Comparison of ENCODE assay signal across 24 mouse cellular contexts in genomic region chr11:26907099-26907498, GRCm38 (mm10).
A peak's percentile ranks its signal among the peaks of the same experiment; 100 is the strongest.
DNase-seq lines count a peak whose midpoint lies in the region; ATAC-seq and TF ChIP-seq lines count a peak whose summit lies in the region.
"Had no signal": no experiment of that assay in that cellular context is flagged by ENCODE, and none has a peak within 500 bp of the region (broad histone marks: within the 10 kb centered on the region; RNA-seq: fewer than 3 reads in every experiment).

No protein-coding gene starts in this region.

- H3K4me2 ChIP-seq in forebrain, embryonic 14.5 days (ENCODE audit: low read length), result no peak overlapping the region
- H3K4me2 ChIP-seq in forebrain, postnatal 0 days (ENCODE audit: low read depth), result no peak overlapping the region
- no peak overlapping the region for H3K4me2 ChIP-seq in forebrain, embryonic 13.5 days
- H3K4me2 ChIP-seq in lung, postnatal 0 days (replicated peaks; ENCODE audit: low read depth, low read length), result no peak overlapping the region

- H3K4me3 ChIP-seq in forebrain, embryonic 14.5 days (ENCODE audit: low read depth, low read length), result no peak overlapping the region
- H3K4me3 ChIP-seq in forebrain, embryonic 10.5 days, result no peak overlapping the region
- H3K4me3 ChIP-seq in forebrain, postnatal 0 days (ENCODE audit: low read depth, low read length), result no peak overlapping the region
- H3K4me3 ChIP-seq in forebrain, embryonic 13.5 days, result no peak overlapping the region
- H3K4me3 ChIP-seq in lung, postnatal 0 days (ENCODE audit: low read depth, low read length), result no peak overlapping the region

- H3K36me3 ChIP-seq in forebrain, embryonic 14.5 days (ENCODE audit: control insufficient read depth, insufficient read depth, low read length), result no peaks in the 10 kb centered on the region
- no peaks in the 10 kb centered on the region for H3K36me3 ChIP-seq in forebrain, embryonic 10.5 days (replicated peaks)
- no peaks in the 10 kb centered on the region for H3K36me3 ChIP-seq in forebrain, postnatal 0 days (ENCODE audit: insufficient read depth)
- no peaks in the 10 kb centered on the region for H3K36me3 ChIP-seq in forebrain, embryonic 13.5 days (ENCODE audit: poor library complexity, severe bottlenecking)
- no peaks in the 10 kb centered on the region for H3K36me3 ChIP-seq in lung, postnatal 0 days (ENCODE audit: insufficient read depth, low read length)
- H3K36me3 ChIP-seq: G1E had no signal

- TF ChIP-seq CTCF in forebrain, postnatal 0 days (IDR thresholded peaks at IDR 0.05; ENCODE audit: low read depth), result no peak
- TF ChIP-seq CTCF in brain, embryonic 14.5 days (IDR thresholded peaks at IDR 0.05; ENCODE audit: borderline replicate concordance, extremely low read depth, insufficient read depth, insufficient read length), result no peak
- TF ChIP-seq CTCF in lung, postnatal 0 days (IDR thresholded peaks at IDR 0.05), result no peak

- no peak overlapping the region for H3K27ac ChIP-seq in forebrain, embryonic 14.5 days (ENCODE audit: low read depth, low read length)
- H3K27ac ChIP-seq in forebrain, embryonic 10.5 days, result no peak overlapping the region
- H3K27ac ChIP-seq in forebrain, postnatal 0 days (ENCODE audit: low read depth, low read length), result no peak overlapping the region
- H3K27ac ChIP-seq in forebrain, embryonic 13.5 days, result no peak overlapping the region
- H3K27ac ChIP-seq in lung, postnatal 0 days (ENCODE audit: low read length), result no peak overlapping the region

- TF ChIP-seq POLR2A in brain, embryonic 14.5 days (IDR thresholded peaks at IDR 0.05; ENCODE audit: borderline replicate concordance, extremely low read depth, insufficient read depth, insufficient read length, poor library complexity, severe bottlenecking), result no peak

- no peaks in the 10 kb centered on the region for H3K4me1 ChIP-seq in forebrain, embryonic 14.5 days (ENCODE audit: control insufficient read depth, insufficient read depth, low read length)
- no peaks in the 10 kb centered on the region for H3K4me1 ChIP-seq in forebrain, embryonic 10.5 days
- no peaks in the 10 kb centered on the region for H3K4me1 ChIP-seq in forebrain, postnatal 0 days (ENCODE audit: insufficient read depth)
- no peaks in the 10 kb centered on the region for H3K4me1 ChIP-seq in forebrain, embryonic 13.5 days
- no peaks in the 10 kb centered on the region for H3K4me1 ChIP-seq in lung, postnatal 0 days (ENCODE audit: insufficient read depth, low read depth, low read length)

- ATAC-seq in forebrain, embryonic 14.5 days, result no peak
- ATAC-seq in forebrain, postnatal 0 days, result peak; percentile 67
- ATAC-seq in forebrain, embryonic 13.5 days, result no peak
- no peak for ATAC-seq in lung, postnatal 0 days
- ATAC-seq: activated CD4-positive, CD25-positive, alpha-beta regulatory T cell, adult 4 months; CD4-positive, CD25-positive, alpha-beta regulatory T cell, adult 4 months; Patski had no signal

- no peaks in the 10 kb centered on the region for H3K27me3 ChIP-seq in forebrain, embryonic 14.5 days (replicated peaks; ENCODE audit: control insufficient read depth, insufficient read depth, low read length)
- H3K27me3 ChIP-seq in forebrain, embryonic 10.5 days (ENCODE audit: poor library complexity, severe bottlenecking), result no peaks in the 10 kb centered on the region
- H3K27me3 ChIP-seq in forebrain, postnatal 0 days (ENCODE audit: insufficient read depth, low read length), result no peaks in the 10 kb centered on the region
- H3K27me3 ChIP-seq in forebrain, embryonic 13.5 days, result no peaks in the 10 kb centered on the region
- no peaks in the 10 kb centered on the region for H3K27me3 ChIP-seq in lung, postnatal 0 days (replicated peaks; ENCODE audit: insufficient read depth, low read length)
- H3K27me3 ChIP-seq: CH12.LX, Patski had no signal

- peak; percentile 8 for DNase-seq in forebrain, embryonic 14.5 days (ENCODE audit: low spot score)
- no peak for DNase-seq in forebrain, embryonic 10.5 days (ENCODE audit: extremely low spot score, low spot score)
- DNase-seq in forebrain, postnatal 0 days, result peak; percentile 69
- DNase-seq in brain, embryonic 14.5 days (ENCODE audit: low read depth), result peak; percentile 25
- DNase-seq in brain, embryonic 18.5 days (ENCODE audit: low read depth, low spot score), result peak; percentile 28
- no peak for DNase-seq in lung, postnatal 0 days (ENCODE audit: low spot score)
- no peak for DNase-seq in cerebellum, postnatal 36 days
- DNase-seq: adrenal gland, adult 2 months; adrenal gland, adult 8-10 months; adrenal gland, postnatal 10 days; adrenal gland, postnatal 14 days; adrenal gland, postnatal 25 days; adrenal gland, postnatal 36 days; B cell, adult 2 months; cerebellum, adult 11 months; cerebellum, adult 11-12 months; cerebellum, adult 18-20 months; cerebellum, adult 2 months had no signal

- no peaks in the 10 kb centered on the region for H3K9me3 ChIP-seq in forebrain, embryonic 14.5 days (replicated peaks; ENCODE audit: control insufficient read depth, low read length)
- H3K9me3 ChIP-seq in forebrain, embryonic 10.5 days, result no peaks in the 10 kb centered on the region; the same call in 1 of the 2 replicates
- no peaks in the 10 kb centered on the region for H3K9me3 ChIP-seq in forebrain, postnatal 0 days (ENCODE audit: low read length)
- peaks cover 3% of the 10 kb centered on the region; the same call in 1 of the 2 replicates for H3K9me3 ChIP-seq in forebrain, embryonic 13.5 days (replicated peaks)
- H3K9me3 ChIP-seq in lung, postnatal 0 days (ENCODE audit: low read length), result no peaks in the 10 kb centered on the region
- H3K9me3 ChIP-seq: G1E had no signal

- WGBS in forebrain, embryonic 14.5 days, result 78% methylated on average over 3 of the region's 3 CpGs
- 87% methylated on average over 3 of the region's 3 CpGs for WGBS in forebrain, embryonic 10.5 days
- WGBS in forebrain, postnatal 0 days, result 52% methylated on average over 3 of the region's 3 CpGs
- WGBS in forebrain, embryonic 13.5 days, result 74% methylated on average over 3 of the region's 3 CpGs
- WGBS in lung, postnatal 0 days, result 63% methylated on average over 3 of the region's 3 CpGs

- no peak overlapping the region for H3K9ac ChIP-seq in forebrain, embryonic 14.5 days (ENCODE audit: low read length)
- H3K9ac ChIP-seq in forebrain, postnatal 0 days, result no peak overlapping the region
- H3K9ac ChIP-seq in forebrain, embryonic 13.5 days, result no peak overlapping the region
- H3K9ac ChIP-seq in lung, postnatal 0 days (replicated peaks; ENCODE audit: low read depth), result no peak overlapping the region

- no peak for TF ChIP-seq EP300 in lung, postnatal 0 days (IDR thresholded peaks at IDR 0.05)

Comparison
In these comparisons a context has a peak if more than half of its experiments do, and no peak if none do; other contexts are left out.
1. DNase-seq: peak in forebrain, embryonic 14.5 days (single experiment), forebrain, postnatal 0 days (single experiment), brain, embryonic 14.5 days (single experiment) and brain, embryonic 18.5 days (single experiment); none in forebrain, embryonic 10.5 days (single experiment), lung, postnatal 0 days (single experiment) and cerebellum, postnatal 36 days (0 of 2).